Mouse (Mus musculus): ENCODE measurements around the gene Zfp217. TPM values are rescaled to one million over a fixed set of nuclear protein-coding genes. Genes with fewer than 3 reads are reported as not detected.

Zfp217 gene
- total and polyA plus RNA-seq, 3 experiments: 5.3 to 12.1 (median 10.0) TPM

- Histone ChIP-seq H3K4me2 (ENCODE audit: insufficient read depth, low read depth, poor library complexity, severe bottlenecking) (no peak overlapping the region), H3K9ac (ENCODE audit: insufficient read depth, low read depth) (no peak overlapping the region), H3K9me3 (replicated peaks; ENCODE audit: low read length) (no peaks in the 10 kb centered on the region), H3K36me3 (replicated peaks in 1 of 2; ENCODE audit: control insufficient read depth in 1 of 2, insufficient read depth in 1 of 2, low read length in 1 of 2) (peaks cover 10 to 32% of the 10 kb centered on the region in 2 experiments), H3K4me1 (ENCODE audit: control insufficient read depth in 1 of 2, insufficient read depth in 2 of 2) (peaks cover 0 to 4% of the 10 kb centered on the region in 2 experiments; a peak in 1 of 4 replicates), H3K27ac (ENCODE audit: insufficient read depth, low read depth) (no peak overlapping the region), H3K4me3 (replicated peaks in 1 of 3; ENCODE audit: low read depth in 2 of 3, low read length in 2 of 3, poor library complexity in 1 of 3) (no peak overlapping the region), H3K79me2 (replicated peaks; ENCODE audit: control insufficient read depth, extremely low read depth, insufficient read depth, poor library complexity, severe bottlenecking) (no peaks in the 10 kb centered on the region; the same call in 1 of the 2 replicates), H3K27me3 (replicated peaks) (no peaks in the 10 kb centered on the region)
- TF ChIP-seq USF2 (conservative IDR thresholded peaks at IDR 0.05; ENCODE audit: low read depth, low read length) (no peak), ELF1 (IDR thresholded peaks at IDR 0.05; ENCODE audit: low read depth, low read length) (no peak), NELFE (IDR thresholded peaks at IDR 0.05; ENCODE audit: low read depth, low read length) (no peak), POLR2AphosphoS2 (IDR thresholded peaks at IDR 0.05; ENCODE audit: low read depth, low read length) (no peak), GABPA (IDR thresholded peaks at IDR 0.05; ENCODE audit: insufficient replicate concordance, low read depth, low read length) (no peak), RCOR1 (conservative IDR thresholded peaks at IDR 0.05; ENCODE audit: low read depth, low read length) (no peak), MAZ (IDR thresholded peaks at IDR 0.05; ENCODE audit: low read depth, low read length) (no peak), IRF4 (IDR thresholded peaks at IDR 0.05; ENCODE audit: low read depth, low read length) (no peak), ZMIZ1 (IDR thresholded peaks at IDR 0.05; ENCODE audit: low read depth, low read length) (no peak), TBP (conservative IDR thresholded peaks at IDR 0.05; ENCODE audit: low read depth, low read length) (no peak), BHLHE40 (IDR thresholded peaks at IDR 0.05; ENCODE audit: low read depth, low read length) (no peak), CTCF (conservative IDR thresholded peaks at IDR 0.05 in 1 of 2, IDR thresholded peaks at IDR 0.05 in 1 of 2; ENCODE audit: low read depth in 2 of 2, low read length in 2 of 2) (no peak)
- DNase-seq (ENCODE audit: extremely low read depth): no peak
- in situ Hi-C loops (cut with MboI; ENCODE audit: low pct_ligation_motif_present, low pct_unique_long_range_greater_than_20kb, low sequenced_read_pairs): loop anchor here (25.0 kb wide), 1 partner anchor 409 kb away; no protein-coding TSS in a partner anchor
- dilution Hi-C loops (cut with MboI; ENCODE audit: extremely low pct_ligation_motif_present, extremely low pct_unique_long_range_greater_than_20kb, low sequenced_read_pairs): no loop called here
Observed at GRCm38 (mm10) chr2:170103341-170103740, 44.6 kb downstream of the Zfp217 start.

GRCm38 (mm10) chr2:170101932-170102331, 46.0 kb downstream of the Zfp217 start:
- in situ Hi-C loops (cut with MboI; ENCODE audit: low pct_ligation_motif_present, low pct_unique_long_range_greater_than_20kb, low sequenced_read_pairs): loop anchor here (25.0 kb wide), 1 partner anchor 410 kb away; no protein-coding TSS in a partner anchor
- TF ChIP-seq RAD21 (IDR thresholded peaks at IDR 0.05; ENCODE audit: low read depth, low read length) (peak; percentile 5), GABPA (IDR thresholded peaks at IDR 0.05; ENCODE audit: insufficient replicate concordance, low read depth, low read length) (no peak), NRF1 (IDR thresholded peaks at IDR 0.05; ENCODE audit: low read depth, low read length) (no peak), CTCF (conservative IDR thresholded peaks at IDR 0.05 in 1 of 2, IDR thresholded peaks at IDR 0.05 in 1 of 2; ENCODE audit: low read depth in 2 of 2, low read length in 2 of 2) (peak in 1 of 2 experiments; percentile 53; a peak in 2 of 4 replicates), SMC3 (IDR thresholded peaks at IDR 0.05; ENCODE audit: low read depth, low read length) (peak; percentile 16; the same call in 1 of the 2 replicates)

More at GRCm38 (mm10) chr2:170101932-170102331, 46.0 kb downstream of the Zfp217 start:
- Histone ChIP-seq H3K4me2 (ENCODE audit: insufficient read depth, low read depth, poor library complexity, severe bottlenecking) (no peak overlapping the region), H3K9ac (ENCODE audit: insufficient read depth, low read depth) (no peak overlapping the region), H3K27me3 (replicated peaks) (peaks cover 2% of the 10 kb centered on the region), H3K9me3 (replicated peaks; ENCODE audit: low read length) (no peaks in the 10 kb centered on the region), H3K4me1 (ENCODE audit: control insufficient read depth in 1 of 2, insufficient read depth in 2 of 2) (peaks cover 0 to 4% of the 10 kb centered on the region in 2 experiments; a peak in 1 of 4 replicates), H3K36me3 (replicated peaks in 1 of 2; ENCODE audit: control insufficient read depth in 1 of 2, insufficient read depth in 1 of 2, low read length in 1 of 2) (peaks cover 0 to 18% of the 10 kb centered on the region in 2 experiments), H3K4me3 (replicated peaks in 1 of 3; ENCODE audit: low read depth in 2 of 3, low read length in 2 of 3, poor library complexity in 1 of 3) (no peak overlapping the region), H3K79me2 (replicated peaks; ENCODE audit: control insufficient read depth, extremely low read depth, insufficient read depth, poor library complexity, severe bottlenecking) (no peaks in the 10 kb centered on the region), H3K27ac (ENCODE audit: insufficient read depth, low read depth) (no peak overlapping the region)
- dilution Hi-C loops (cut with MboI; ENCODE audit: extremely low pct_ligation_motif_present, extremely low pct_unique_long_range_greater_than_20kb, low sequenced_read_pairs): no loop called here
- no peak for DNase-seq (ENCODE audit: extremely low read depth)

Data from CH12.LX (cell line).